Mouse (Mus musculus) kidney, adult 11 months (tissue): ENCODE results near the gene Slc16a7.

Source experiments
- DNase-seq: peaks from one replicate; pipeline ENCODE4 v3.0.0; 2022

The Slc16a7 gene

DNA sequence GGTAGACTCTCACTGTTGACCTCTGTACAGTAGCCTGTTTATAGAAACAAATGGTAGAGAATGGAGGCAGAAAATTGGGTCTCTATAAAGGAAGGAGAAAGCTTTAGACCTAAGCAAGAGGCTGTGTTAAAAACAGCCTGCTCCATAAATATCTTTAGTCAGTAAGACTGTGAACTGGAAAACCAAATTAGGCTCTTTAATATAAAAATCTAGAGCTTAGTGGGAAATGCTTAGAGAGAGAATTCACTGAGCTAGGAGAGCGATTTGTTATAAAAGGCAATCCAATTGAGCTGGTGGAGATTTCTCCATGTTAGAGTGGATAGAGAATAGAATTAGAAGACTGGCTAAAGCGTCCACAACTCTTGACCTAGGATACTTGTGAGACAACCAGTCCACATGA lies 211.5 kb downstream of the Slc16a7 start:
- no peak for DNase-seq

DNA sequence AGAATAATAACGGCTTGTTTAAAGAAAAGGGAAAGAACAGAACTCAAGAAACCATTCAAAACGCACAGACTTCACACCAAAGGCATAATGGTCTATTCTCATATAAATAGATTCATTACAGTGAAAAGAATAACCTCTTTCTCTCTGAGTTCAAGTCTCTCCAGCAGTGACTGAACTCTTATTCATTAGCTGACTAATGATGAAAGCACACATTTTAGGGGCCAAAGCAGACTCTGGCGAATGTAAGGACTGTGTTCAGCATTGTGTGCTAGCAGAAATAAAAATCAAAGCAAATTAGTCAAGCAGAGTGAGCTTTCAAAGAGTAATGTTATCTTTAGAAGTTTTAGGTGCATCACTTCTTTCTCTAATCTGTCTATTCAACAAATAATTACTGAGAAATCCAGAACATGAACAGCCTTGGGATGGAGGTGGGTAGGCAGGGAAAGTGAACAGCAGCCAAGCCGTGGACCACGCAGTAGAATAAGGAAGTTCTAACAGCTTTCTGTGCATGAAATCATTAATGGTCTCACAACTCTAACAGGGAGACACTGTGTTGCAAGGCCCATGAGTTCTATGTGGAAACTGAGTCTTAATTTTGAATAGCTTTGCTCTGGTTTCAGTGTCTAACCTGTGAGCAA lies 214.1 kb downstream of the Slc16a7 start:
- DNase-seq: no peak

DNA sequence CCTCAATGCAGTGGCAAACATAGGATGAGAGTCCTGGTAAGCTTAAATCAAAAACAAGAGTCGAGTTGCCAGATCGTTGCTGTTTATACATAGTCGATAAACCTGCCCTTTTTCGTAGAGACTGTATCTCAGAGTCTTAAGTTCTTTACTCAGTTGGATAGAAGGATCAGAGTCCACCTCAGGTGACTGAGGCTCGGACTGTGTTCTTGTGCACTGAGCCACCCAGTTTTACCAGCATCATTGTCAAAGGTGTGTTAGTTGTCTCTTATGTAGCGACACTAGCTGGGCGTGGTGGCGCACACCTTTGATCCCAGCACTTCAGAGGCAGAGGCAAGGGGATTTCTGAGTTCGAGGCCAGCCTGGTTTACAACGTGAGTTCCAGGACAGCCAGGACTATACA lies 217.6 kb downstream of the Slc16a7 start:
- DNase-seq: no peak

DNA sequence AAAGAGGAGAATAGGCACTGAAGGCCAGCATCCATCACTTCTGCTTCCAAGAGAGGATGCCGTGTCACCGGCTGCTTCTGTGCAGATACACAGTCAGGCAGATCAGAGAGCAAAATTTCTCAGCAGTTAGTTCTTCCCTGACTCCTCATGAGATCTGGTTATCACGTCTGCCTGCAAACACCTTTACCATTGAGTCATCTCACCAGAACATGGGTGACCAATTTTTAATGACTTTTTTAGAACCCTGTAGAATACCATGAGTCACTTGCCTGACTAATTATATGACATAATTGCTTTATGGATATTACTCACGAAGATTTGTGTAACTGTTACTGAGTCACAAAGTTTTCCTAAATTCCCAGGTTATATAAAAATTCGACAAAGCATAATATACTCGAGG lies 218.1 kb downstream of the Slc16a7 start:
- no peak for DNase-seq
